Mouse (Mus musculus) embryonic stem cell, embryonic (primary cell): ENCODE measurements at regions not wholly inside any gene's neighbourhood (a gene's known extent, or its start where the extent isn't known, plus 50 kb on each side); places are given as distances from the start of the nearest gene placed in this dataset.

Experiments used
- CTCF ChIA-PET, 4 experiments: fragments of 300-600 bp in 2 of 4; fragments of 350-600 bp in 2 of 4; sonication (Branson Sonifier 250); formaldehyde crosslinking; loops; one replicate each; lab custom pipeline; 2022; ENCODE audit warnings: inconsistent platforms in 2 of 4; lab: Charles Lee
- POLR2A ChIA-PET, 4 experiments: fragments of 300-600 bp in 2 of 4; fragments of 350-600 bp in 2 of 4; sonication (Branson Sonifier 250); formaldehyde crosslinking; loops; one replicate each; lab custom pipeline; 2022; ENCODE audit warnings: antibody characterized with exemption in 4 of 4, inconsistent platforms in 1 of 4; lab: Charles Lee

DNA sequence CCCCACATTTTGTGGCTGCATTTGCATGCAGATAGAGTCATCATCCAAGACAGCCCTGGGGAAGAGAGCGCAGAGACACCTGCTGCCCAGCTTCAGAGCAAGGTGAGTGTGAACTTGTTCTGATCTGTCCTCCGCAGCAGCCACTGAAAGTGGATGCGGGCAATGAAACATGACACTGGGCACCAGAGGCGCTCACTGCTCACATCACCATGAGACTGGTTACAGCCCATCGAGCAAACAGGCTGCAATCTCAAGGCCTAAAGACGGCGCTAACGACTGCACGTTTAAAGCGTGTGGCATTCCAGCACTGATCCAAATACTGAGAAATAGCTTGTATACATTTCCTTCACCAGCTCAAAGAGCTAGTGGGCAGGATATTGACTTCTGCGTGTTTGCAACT, 65.8 kb downstream of the Barhl2 start:
- ChIA-PET POLR2A (interaction anchor here in 1 of 4 experiments (0.7 to 1.1 kb wide), 2 partner anchors 10 to 26 kb away, joined by 3 to 4 read pairs; no protein-coding TSS in a partner anchor), CTCF (interaction anchor here (0.5 to 1.3 kb wide), 5 partner anchors 10 to 118 kb away, joined by 3 to 5 read pairs (median 3); no protein-coding TSS in a partner anchor)

GRCm38 (mm10) chr5:106386621-106387020, 71.3 kb downstream of the Barhl2 start:
- ChIA-PET POLR2A (no interaction called here), CTCF (interaction anchor here in 1 of 4 experiments (0.6 kb wide), 1 partner anchor 252 kb away, joined by 3 read pairs; no protein-coding TSS in a partner anchor)

- ChIA-PET POLR2A (interaction anchor here in 1 of 4 experiments (0.6 kb wide), 1 partner anchor 470 kb away, joined by 3 read pairs; no protein-coding TSS in a partner anchor), CTCF (interaction anchor here in 1 of 4 experiments (0.6 kb wide), 1 partner anchor 251 kb away, joined by 3 read pairs; no protein-coding TSS in a partner anchor)
Observed at GRCm38 (mm10) chr5:106385838-106386237, 72.1 kb downstream of the Barhl2 start.

- POLR2A ChIA-PET = interaction anchor here in 1 of 4 experiments (0.6 kb wide), 1 partner anchor 469 kb away, joined by 3 read pairs; no protein-coding TSS in a partner anchor
- CTCF ChIA-PET = no interaction called here
Observed at GRCm38 (mm10) chr5:106385219-106385618, 72.7 kb downstream of the Barhl2 start.

GRCm38 (mm10) chr5:106384138-106384770, 73.7 kb downstream of the Barhl2 start:
- POLR2A ChIA-PET = interaction anchor here in 2 of 4 experiments (0.6 to 1.1 kb wide), 7 partner anchors 9 to 198 kb away, joined by 3 to 8 read pairs (median 3); no protein-coding TSS in a partner anchor
- CTCF ChIA-PET = interaction anchor here in 2 of 4 experiments (0.7 to 1.3 kb wide), 6 partner anchors 18 to 279 kb away, joined by 3 to 5 read pairs (median 3); no protein-coding TSS in a partner anchor

DNA sequence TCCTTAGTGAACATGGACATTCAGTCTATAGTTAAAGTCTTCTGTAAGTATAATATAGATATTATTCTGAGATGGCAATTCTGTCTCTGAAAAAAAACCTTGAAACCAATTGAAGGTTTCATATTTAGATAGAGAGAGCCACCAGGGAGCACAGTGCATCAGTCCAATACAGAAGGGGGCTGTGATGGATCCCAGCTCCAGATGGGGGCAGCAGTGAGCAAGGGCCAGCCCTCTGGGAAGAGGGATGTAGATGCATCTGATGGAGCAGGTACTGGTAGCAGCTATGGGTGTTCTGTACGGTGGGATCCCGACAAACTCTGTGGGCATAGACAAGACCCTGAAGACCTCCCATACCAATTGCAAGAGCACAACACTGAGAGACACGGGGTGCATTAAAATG, 76.0 kb downstream of the Barhl2 start:
- POLR2A ChIA-PET = interaction anchor here in 2 of 4 experiments (0.5 to 1.2 kb wide), 4 partner anchors 11 to 419 kb away, joined by 3 to 4 read pairs (median 4); no protein-coding TSS in a partner anchor
- CTCF ChIA-PET = interaction anchor here (0.6 to 1.5 kb wide), 17 partner anchors 10 to 578 kb away, joined by 3 to 6 read pairs (median 4); no protein-coding TSS in a partner anchor

- ChIA-PET CTCF (interaction anchor here in 3 of 4 experiments (0.6 to 1.5 kb wide), 8 partner anchors 8 to 106 kb away, joined by 3 to 6 read pairs (median 3); no protein-coding TSS in a partner anchor), POLR2A (interaction anchor here in 1 of 4 experiments (0.6 to 1.2 kb wide), 3 partner anchors 74 to 286 kb away, joined by 3 to 6 read pairs (median 5); no protein-coding TSS in a partner anchor)
Observed at GRCm38 (mm10) chr5:106380631-106381285, 77.2 kb downstream of the Barhl2 start.

- POLR2A ChIA-PET = no interaction called here
Observed at GRCm38 (mm10) chr5:106376781-106377525, 81.0 kb downstream of the Barhl2 start.

DNA sequence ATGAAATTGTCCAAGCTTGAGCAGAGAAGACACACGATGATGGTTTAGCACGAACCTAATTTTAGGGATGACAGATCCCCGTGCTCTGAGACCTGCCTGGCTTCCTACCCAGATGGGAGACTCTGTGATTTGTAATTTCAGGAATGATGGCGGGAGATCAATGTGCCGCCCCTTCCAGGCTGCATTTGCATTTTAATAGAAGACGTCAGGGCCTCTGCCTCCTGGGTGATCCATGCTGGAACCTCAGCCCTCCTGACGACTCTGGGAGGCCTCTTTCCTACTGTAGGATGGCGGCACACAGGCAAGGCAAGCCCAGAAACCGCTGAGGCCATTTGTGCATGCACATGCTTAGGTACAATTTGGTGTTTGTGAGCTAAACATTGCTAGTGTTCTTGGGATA, 90.1 kb downstream of the Barhl2 start:
- POLR2A ChIA-PET = interaction anchor here in 1 of 4 experiments (0.6 kb wide), 1 partner anchor 317 kb away, joined by 3 read pairs; no protein-coding TSS in a partner anchor
- CTCF ChIA-PET = interaction anchor here in 1 of 4 experiments (1.2 kb wide), 1 partner anchor 14 kb away, joined by 3 read pairs; no protein-coding TSS in a partner anchor

More at GRCm38 (mm10) chr5:106376781-106377525, 81.0 kb downstream of the Barhl2 start:
- CTCF ChIA-PET = no interaction called here

- POLR2A ChIA-PET = interaction anchor here in 1 of 4 experiments (0.6 kb wide), 1 partner anchor 14 kb away, joined by 3 read pairs; no protein-coding TSS in a partner anchor
- CTCF ChIA-PET = interaction anchor here in 3 of 4 experiments (0.6 to 1.8 kb wide), 2 partner anchors 14 to 849 kb away, joined by 3 to 6 read pairs (median 5); no protein-coding TSS in a partner anchor
Observed at GRCm38 (mm10) chr5:106367312-106367711, 90.7 kb downstream of the Barhl2 start.

GRCm38 (mm10) chr5:106366006-106366405, 92.0 kb downstream of the Barhl2 start:
- ChIA-PET CTCF (interaction anchor here in 3 of 4 experiments (0.5 to 1.8 kb wide), 7 partner anchors 13 to 377 kb away, joined by 3 to 9 read pairs (median 4); no protein-coding TSS in a partner anchor), POLR2A (interaction anchor here in 2 of 4 experiments (0.8 to 1.2 kb wide), 3 partner anchors 26 to 419 kb away, joined by 3 read pairs; no protein-coding TSS in a partner anchor)

DNA sequence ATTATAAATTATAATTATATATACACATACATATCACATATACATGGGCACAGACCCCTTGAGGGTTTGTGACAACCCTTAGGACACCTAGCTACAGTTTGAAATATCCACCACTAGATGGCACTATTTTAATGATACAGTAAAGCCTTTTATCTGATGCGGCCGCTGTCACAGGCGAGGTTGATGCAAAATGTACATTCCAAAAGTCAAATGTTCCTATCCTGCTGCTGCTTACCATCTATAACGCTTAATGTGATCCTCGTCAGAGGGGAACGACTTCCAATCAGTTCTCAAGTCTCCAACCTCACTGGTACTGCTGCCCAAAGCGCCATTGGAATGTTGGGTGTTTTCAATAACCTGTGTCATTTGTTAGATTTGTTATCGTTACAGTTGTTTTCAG, 92.9 kb downstream of the Barhl2 start:
- POLR2A ChIA-PET = no interaction called here
- CTCF ChIA-PET = interaction anchor here (0.5 to 1.6 kb wide), 21 partner anchors 9 to 425 kb away, joined by 3 to 6 read pairs (median 3); no protein-coding TSS in a partner anchor

- ChIA-PET CTCF (interaction anchor here in 1 of 4 experiments (0.6 kb wide), 1 partner anchor 1952 kb away, joined by 3 read pairs; no protein-coding TSS in a partner anchor), POLR2A (no interaction called here)
Observed at GRCm38 (mm10) chr5:106351348-106351747, 106.6 kb downstream of the Barhl2 start.

DNA sequence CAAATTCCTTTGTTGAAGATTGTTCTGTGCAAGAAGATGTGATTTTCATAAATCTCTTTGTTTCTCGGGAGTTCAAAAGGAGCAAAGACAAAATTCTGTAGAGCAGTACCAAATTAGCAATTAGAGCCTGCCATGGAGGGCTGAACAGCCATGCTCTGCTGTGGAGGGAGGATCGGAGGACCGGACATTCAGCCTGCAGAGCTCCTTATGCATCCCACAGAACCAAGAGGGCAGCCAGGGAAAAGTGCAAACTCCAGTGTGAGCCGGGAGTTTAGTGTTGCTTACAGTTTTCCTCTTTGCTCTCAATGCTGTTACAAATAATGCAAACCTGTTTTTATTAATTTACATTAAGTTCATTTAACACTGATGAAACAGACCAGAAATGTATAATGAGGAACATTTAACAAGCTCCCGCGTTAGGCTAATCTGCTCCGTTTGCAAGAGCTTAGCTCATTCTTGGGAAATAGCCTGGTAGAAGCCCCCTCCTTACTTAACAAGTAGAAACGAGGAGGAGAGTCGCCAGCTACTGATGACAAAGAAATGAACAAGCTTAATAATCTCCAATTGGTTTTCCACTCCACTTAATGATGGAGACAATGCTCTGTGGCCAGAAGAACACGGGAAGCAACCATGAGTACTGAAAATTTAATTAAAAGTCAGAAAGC, 108.0 kb downstream of the Barhl2 start:
- ChIA-PET POLR2A (no interaction called here), CTCF (interaction anchor here in 1 of 4 experiments (1.1 kb wide), 1 partner anchor 15 kb away, joined by 3 read pairs; no protein-coding TSS in a partner anchor)

- CTCF ChIA-PET = interaction anchor here in 3 of 4 experiments (0.6 to 1.3 kb wide), 3 partner anchors 20 to 297 kb away, joined by 4 to 5 read pairs (median 4); no protein-coding TSS in a partner anchor
- POLR2A ChIA-PET = interaction anchor here in 1 of 4 experiments (0.6 kb wide), 1 partner anchor 545 kb away, joined by 3 read pairs; no protein-coding TSS in a partner anchor
Observed at GRCm38 (mm10) chr5:106344308-106344707, 113.7 kb downstream of the Barhl2 start.

GRCm38 (mm10) chr5:106343601-106344000, 114.4 kb downstream of the Barhl2 start:
- POLR2A ChIA-PET = no interaction called here

DNA sequence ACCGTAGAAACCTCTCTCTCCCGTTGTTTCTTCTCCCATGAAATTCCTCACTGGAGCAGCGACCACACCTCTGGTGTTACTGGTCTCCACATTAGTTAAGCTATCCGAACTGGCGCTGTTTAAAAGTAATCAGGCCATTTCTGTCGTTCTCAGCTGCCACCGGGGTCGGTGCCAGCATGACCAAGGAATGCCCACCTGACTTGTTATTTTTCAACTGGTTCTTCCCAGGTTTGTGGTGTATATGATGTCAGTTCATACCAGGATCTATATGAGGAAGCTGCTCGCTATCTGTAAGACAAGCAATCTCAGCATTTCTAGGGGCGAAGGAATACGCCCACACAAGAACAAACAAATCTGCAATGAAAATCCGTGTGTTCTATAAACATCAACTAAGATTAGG, 116.6 kb downstream of the Barhl2 start:
- POLR2A ChIA-PET = interaction anchor here in 1 of 4 experiments (0.7 kb wide), 1 partner anchor 521 kb away, joined by 3 read pairs; no protein-coding TSS in a partner anchor
- CTCF ChIA-PET = interaction anchor here in 1 of 4 experiments (1.2 kb wide), 1 partner anchor 24 kb away, joined by 3 read pairs; no protein-coding TSS in a partner anchor

More at GRCm38 (mm10) chr5:106343601-106344000, 114.4 kb downstream of the Barhl2 start:
- CTCF ChIA-PET = no interaction called here
